Mouse (Mus musculus) mesoderm, embryonic 11.5 days (tissue): ENCODE data around the gene Gm5142.
A peak's percentile ranks its signal among the peaks of the same experiment; 100 is the strongest.

Experiments used
- DNase-seq: peaks from one replicate; pipeline ENCODE4 v3.0.0-alpha.2; 2012; ENCODE audit warnings: low read depth, low spot score

The Gm5142 gene

DNA sequence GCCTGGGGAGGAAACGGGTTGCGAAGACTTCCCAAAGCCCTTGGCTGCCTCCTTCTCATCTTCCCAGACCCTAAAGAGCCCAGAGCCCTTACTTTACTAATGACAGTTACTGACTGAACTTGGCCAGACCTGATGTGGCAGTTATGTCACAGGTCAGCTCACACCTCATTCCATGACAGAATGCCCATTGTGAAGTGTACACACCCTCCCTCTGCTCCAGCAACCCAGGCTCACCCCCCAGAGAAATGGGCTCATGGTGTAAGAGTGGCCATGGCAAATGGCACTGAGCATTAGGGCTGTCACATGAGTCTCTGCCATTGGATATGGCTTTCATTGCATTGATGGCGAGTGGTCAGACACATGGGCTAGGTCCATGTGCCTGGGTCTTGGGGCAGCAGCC, at the start of gene Gm5142:
TSS of gene Gm5142 (minus strand) at position 101 of the 400 bp plus-strand sequence.
- DNase-seq = no peak

DNA sequence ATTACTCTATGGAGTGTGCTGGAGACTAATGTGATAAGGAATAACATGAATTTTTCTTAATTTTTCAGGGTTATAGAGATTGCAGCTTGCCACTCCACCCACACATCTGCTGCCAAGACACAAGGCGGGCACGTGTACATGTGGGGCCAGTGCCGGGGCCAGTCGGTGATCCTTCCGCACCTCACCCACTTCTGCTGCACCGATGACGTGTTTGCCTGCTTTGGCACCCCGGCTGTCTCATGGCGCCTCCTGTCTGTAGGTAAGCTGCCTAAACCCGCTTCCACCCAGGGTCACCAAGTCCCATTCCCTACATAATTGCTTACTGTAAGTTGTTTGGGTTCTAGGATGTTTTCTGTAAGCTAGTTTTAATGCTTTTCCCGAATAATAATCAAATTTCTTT, 47.7 kb upstream of the Gm5142 start:
- DNase-seq = no peak

DNA sequence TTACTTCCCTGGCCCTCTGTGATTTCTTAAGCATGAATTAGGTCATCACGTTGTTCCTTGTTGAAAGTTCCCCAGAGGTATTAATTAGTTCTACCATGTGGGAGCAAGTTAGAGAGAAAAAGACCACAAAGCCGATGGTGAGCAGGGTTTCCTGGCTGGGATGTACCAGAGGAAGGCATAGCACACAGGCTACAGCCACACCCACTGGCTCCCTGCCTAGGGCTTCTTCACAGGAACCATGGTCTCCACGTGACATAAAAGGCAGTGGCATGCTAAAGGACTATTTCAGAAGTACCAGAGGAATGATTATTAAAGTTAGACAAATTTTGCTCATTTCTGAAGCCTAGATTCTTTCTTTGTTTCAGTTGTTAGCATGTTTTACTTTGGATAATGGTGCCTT, 40.7 kb upstream of the Gm5142 start:
- DNase-seq = no peak

DNA sequence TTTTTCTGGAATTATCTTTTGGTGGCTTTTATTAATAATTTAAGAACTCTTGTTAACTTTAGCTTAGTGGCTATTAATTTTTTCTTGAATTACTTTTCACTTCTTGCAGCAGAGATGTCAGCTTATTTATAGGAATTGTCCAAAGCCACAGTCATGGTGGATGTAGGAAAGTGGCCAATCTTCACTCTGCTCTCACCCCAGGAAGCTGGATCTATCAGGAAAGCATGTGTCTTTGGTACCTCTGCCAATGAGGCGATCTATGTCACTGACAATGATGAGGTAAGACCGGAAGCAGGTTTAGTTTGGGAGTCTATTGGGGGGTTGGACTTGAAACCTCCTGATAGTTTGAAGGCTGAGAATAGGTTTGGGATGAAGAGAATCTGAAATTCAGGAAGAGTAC, 31.3 kb upstream of the Gm5142 start:
- DNase-seq = no peak

DNA sequence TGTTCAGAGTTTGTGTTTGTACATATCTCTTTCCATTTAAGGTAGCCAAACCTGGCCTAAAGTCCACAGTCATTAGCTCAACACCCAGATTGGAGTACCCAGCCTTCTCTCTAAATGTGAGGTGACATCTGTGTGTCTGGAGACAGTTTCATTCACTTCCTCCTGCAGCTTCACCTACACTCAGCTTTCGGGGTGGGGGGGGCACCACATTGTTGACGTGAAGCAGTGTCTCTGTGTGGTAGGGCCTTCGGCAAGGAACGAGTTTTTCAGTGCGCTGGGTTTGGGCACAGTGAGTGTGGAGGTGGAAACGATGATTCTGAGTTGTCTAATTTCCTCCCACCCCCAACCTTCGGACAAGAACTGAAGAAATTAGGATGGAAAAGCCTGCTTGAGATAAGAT, 30.5 kb upstream of the Gm5142 start:
- DNase-seq = no peak

DNA sequence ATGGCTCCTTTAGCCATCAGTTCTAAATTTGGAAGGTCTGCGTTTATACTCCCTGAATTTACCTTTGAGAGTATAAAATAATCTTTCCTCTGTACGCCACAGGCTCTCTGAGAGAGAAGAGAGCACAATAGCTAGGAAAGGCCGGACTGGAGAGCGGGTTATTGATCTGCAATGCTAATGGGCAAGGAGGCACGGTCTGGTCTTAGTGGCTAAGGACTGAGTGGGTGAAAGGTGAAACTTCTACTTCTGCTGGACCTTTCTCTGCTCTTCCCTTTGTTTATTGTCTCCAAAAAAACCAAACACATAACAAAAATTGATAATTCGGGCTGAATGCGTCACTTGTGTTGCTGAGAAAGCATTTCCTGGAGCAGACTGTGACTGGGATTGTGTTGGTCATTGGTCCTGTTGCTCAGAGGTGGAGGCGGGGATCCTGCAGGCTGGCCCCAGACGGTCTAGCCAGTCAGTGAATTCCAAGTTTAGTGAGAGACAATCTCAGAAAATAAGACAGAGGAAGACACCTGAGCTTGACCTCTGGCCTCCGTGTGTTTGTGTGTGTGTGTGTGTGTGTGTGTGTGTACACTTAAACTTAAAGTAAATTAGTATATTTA, 27.5 kb upstream of the Gm5142 start:
- DNase-seq = no peak

DNA sequence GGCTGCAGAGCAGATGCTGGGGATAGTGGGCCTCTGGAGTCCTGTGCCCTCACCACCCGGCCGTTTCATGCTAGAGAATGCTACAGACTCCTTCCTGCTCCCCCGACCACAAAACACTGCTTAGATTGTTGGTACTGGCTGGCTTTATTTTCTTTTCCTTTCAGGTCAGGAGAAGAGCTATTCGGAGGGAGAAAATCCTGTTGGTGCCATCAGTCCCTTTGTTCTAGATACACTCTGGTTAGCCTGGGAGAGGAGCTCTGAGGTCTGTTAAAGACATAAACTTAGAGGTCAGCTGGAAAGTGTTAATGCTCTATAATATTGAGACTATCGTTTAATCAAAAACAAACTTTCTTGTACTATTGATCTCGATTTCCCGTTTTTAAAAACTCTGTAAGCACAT, 26.9 kb upstream of the Gm5142 start:
- no peak for DNase-seq

DNA sequence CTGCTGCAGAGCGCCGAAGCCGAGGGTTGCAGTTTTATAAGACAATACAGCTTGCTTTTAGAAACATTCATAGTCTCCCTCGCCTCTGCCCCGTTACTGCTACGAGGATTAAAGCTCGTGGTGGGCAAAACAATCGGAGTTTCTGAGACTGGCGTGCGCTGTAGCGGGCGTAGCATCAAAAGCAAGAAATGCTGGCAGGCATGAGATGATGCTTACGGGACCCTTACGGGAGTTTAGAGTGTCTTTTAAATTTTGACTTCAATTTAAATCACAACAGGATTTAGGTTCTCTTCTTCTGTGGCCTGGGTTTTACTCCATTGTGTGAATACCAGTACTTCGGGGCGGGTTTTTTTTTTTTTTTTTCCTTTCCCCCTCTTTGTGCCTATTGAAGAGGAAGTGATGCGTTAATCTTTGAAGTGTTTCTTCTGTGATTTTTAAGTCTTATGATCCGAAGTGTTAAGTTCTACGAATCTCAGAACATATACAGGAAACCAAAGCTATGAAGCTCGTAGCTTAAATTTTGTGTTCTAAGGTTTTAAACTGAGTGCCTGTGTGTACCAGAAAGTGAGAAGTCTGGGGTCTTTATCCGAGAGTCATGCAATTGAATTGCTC, 23.2 kb upstream of the Gm5142 start:
- DNase-seq = no peak

DNA sequence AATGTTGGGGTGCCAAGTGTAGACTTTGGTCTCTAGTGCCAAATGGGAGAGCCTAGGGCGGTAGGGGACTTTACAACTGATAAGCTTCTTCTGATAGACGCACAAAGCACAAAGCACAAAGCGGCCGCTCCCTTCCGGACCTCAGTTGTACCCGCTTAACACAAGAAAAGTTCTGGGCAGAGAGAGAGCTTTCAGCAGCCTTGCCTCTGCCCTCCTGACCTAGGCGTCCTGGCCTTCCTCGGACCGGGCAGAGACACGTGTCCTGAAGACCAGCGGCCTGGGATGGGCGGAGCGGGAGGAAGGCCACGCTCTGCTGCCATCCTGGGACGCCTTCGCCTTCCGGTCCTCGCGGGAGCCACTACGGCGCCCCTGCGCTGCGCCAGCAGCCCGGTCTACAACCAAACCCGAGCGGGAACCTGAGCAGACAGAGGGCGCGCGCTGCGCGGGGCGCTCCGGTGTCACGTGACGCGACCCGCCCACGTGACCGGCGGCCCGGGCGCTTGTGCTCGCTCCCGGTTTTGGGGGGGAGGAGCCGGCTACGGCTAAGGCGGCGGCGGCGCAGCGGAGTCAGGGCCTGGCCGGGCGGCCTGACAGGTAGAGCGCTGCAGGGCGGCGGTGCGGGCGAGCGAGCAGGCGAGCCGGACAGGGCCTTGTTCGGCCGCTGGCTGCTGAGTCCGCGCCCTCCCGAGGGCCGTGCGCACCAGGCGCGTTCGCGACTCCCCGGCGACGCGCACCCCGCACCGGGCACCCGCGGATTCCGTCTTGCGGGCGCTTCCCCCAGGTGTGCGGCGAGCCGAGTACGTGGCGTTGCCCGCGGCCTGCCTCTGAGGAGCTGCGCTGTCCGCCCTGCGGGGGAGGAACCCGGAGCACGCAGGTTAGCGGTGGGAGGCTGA, 22.4 kb upstream of the Gm5142 start, which contains the start of gene Rcbtb1:
TSS of gene Rcbtb1 (plus strand) at position 499 of the 893 bp plus-strand sequence.
- peak; percentile 96 for DNase-seq

DNA sequence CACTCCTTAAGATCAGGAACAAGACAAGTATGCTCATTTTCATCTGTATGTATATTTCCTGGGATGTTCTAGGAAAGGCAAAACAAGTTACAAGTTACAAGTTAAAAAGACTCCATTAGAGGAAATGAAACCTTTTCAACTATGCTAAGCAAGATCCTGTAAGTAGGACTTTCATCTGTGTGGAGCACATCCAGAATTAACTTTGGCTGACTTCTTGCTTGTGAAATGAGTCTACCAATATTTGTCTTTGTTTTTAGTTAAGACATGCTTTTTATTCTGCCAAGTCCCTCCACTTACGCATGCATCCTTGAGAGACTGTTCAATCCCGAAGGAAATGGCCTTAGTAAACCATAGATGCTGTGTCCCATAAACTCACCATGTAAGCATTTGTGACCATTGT, 7.6 kb upstream of the Gm5142 start:
- no peak for DNase-seq

DNA sequence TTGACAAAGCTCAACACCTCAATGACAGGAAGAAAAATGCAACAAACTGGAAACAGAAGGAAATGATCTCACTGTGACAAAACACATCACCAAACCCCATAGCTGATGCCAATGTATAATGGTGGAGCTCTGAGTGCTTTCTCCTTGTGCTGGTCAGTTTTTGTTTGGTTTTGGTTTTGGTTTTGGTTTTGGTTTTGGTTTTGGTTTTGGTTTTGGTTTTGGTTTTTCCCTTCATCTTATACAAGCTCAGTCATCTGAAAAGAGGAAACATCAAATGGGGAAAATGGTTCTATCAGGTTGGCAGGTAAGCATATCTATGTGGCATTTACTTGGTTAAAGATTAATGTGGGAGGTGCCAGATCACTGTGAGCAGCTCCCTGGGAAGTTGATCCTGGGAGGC, 7.0 kb upstream of the Gm5142 start:
- DNase-seq = no peak

DNA sequence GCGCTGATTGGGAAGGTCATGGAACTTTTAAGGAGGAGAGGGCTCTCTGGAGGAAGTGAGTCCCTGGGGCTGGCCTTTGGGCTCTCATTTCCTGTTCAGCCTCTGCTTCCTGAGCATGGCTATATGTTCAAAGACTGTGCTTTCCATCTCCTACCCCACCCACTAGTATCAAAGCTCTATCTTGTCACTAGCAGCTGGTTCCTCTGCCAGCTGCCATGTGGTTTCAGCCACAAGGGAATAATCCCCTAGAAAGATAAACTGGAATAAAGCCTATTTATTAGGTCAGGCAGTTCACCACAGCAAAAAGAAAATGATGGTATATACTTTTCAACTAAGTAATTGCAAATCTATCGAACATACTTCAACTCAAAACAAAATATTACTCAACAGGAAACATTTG, 4.2 kb upstream of the Gm5142 start:
- no peak for DNase-seq

DNA sequence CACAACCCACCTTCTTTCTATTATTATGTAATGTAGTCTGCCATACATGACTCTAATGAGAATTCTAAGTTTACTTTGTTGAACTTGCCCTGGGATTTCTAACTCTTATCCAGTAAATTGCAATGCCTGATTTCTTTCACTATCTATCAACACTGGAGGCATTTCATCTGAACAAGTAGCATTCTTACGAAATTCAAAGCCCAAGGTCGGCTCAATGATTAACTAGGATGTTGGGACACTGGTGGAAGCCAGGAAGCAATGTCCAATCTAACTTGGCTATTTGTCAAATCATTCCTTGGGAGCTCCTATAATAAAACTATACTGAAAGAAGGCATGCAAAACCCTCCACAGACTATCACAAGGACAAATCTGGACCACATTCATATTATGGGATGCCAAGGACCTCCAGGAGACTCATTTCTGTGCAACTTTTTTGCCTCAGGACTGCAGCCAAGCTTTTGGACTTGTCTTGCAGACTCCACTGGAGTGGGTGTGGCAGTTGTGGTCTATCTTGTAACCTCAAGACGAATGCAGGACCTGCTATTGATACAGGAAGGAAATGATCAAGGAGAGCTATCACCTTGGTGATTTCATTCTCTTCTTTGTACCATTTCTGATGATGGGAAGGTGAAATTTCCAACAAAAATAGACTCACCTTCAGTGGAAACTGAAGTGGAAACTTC, 21.4 kb downstream of the Gm5142 start:
- DNase-seq = no peak

DNA sequence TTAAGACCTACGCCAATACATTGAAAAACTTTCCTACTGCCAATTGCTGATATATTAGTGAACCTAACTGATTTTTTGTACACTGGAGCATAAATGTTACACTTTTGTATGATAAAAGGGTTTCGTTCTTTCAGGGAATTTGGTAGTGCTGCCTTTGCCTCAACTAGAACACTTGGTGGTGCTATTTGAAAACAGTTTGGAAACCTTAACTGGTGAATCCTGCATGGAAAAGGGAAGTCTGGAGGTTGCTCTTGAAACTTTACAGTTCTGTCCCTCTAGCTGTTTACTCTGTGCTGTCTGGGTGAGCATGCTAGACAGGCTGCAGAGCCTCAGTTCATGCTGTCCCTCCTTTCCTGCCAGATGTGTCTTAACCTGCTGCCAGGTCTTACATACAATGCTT, 23.0 kb downstream of the Gm5142 start:
- no peak for DNase-seq

DNA sequence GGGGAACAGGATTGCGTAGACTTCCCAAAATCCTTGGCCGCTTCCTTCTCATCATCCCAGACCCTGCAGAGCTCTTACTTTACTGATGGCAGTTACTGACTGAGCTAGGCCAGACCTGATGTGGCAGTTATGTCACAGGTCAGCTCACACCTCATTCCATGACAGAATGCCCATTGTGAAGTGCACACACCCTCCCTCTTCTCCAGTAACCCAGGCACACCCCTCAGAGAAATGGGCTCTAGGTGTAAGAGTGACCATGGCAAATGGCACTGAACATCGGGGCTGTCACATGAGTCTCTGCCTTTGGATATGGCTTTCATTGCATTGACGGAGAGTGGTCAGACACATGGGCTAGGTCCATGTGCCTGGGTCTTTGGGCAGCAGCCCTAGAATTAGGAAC, 35.8 kb downstream of the Gm5142 start, which contains the start of gene 1700129C05Rik:
TSS of gene 1700129C05Rik (minus strand) at position 101 of the 400 bp plus-strand sequence.
- DNase-seq = no peak

DNA sequence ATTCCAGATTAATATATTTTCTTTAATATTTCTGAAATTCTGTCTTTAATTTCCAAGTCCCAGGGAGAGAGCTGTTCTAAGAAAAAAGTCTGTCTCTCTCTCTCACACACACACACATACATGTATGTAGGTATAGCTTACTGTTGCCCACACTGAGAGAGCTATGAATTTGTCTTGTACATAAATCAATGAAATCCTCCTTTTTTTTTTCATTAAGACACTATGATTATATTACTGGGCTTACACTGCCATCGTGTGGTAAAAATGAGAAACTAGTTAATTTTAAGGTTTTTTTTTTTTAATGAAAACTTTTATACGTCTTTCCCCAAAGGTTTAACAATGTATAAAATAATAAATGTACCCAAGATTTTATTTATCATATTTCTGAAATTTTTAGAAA, 64.3 kb downstream of the Gm5142 start:
- peak; percentile 63 for DNase-seq
